Mouse (Mus musculus): ENCODE results near the gene Add2.

DNA sequence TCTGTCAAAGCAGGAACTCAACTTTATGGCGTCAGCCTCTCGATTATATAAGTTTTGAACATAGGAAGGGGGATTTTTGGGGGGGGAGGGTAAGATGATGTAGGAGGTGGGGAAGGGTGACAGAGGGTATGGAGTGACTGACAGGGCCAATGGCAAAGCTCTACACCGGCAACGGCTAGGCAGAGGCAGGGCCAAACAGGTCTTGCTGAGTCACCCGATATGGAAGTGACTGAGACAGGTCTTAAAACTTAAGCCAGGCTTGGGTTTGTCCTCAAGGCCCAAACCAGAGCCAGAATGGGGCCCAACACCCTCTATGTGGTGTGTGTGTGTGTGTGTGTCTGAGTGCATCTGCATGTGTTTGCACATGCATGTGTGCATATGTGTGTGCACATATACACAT is 67.0 kb downstream of the Add2 start:
- TF ChIP-seq CTCF (IDR thresholded peaks at IDR 0.05; ENCODE audit: extremely low read depth, insufficient read depth, low read length): no peak
- no peak for TF ChIP-seq POLR2A (IDR thresholded peaks at IDR 0.05; ENCODE audit: extremely low read depth, insufficient read depth, low read length)

Measured in cortical plate, adult 2 months (tissue).